11 mouse cellular contexts compared by ENCODE assay signal in the genomic region with DNA sequence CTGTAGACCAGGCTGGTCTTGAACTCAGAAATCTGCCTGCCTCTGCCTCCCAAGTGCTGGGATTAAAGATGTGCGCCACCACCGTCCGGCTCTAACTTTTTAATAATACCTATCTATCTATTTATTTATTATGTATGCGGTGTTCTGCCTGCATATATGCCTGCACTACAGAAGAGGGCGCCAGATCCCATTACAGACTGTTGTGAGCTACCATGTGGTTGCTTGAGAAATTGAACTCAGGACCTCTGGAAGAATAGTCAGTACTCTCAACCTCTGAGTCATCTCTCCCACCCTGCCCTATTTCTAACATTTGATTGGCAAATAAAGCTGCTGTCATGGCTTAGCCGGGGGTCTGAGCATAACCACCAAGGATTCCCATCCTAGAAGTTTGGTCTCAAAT. TPM values are rescaled to one million over a fixed set of nuclear protein-coding genes. Genes with fewer than 3 reads are reported as not detected.
DNase-seq lines count a peak whose midpoint lies in the region; ATAC-seq and TF ChIP-seq lines count a peak whose summit lies in the region.
"Had no signal": no experiment of that assay in that cellular context is flagged by ENCODE, and none has a peak within 500 bp of the region (broad histone marks: within the 10 kb centered on the region; RNA-seq: fewer than 3 reads in every experiment).

No protein-coding gene starts in this region.

- no peaks in the 10 kb centered on the region for H3K9me3 ChIP-seq in lung, postnatal 0 days (ENCODE audit: low read length)
- H3K9me3 ChIP-seq: heart, embryonic 15.5 days had no signal

- no peak for TF ChIP-seq POLR2A in heart, adult 2 months (IDR thresholded peaks at IDR 0.05; ENCODE audit: insufficient read depth, low read depth, low read length)

- H3K36me3 ChIP-seq in heart, adult 2 months (ENCODE audit: control insufficient read depth, insufficient read depth, low read length), result no peaks in the 10 kb centered on the region
- no peaks in the 10 kb centered on the region for H3K36me3 ChIP-seq in lung, postnatal 0 days (ENCODE audit: insufficient read depth, low read length)
- H3K36me3 ChIP-seq: heart, embryonic 15.5 days had no signal

- H3K4me3 ChIP-seq in heart, adult 2 months, result no peak overlapping the region
- no peak overlapping the region for H3K4me3 ChIP-seq in lung, postnatal 0 days (ENCODE audit: low read depth, low read length)
- H3K4me3 ChIP-seq: erythroblast, embryonic 14.5 days; heart, embryonic 15.5 days had no signal

- no peaks in the 10 kb centered on the region for H3K27me3 ChIP-seq in heart, adult 2 months (ENCODE audit: control insufficient read depth, insufficient read depth, low read length)
- H3K27me3 ChIP-seq in lung, postnatal 0 days (replicated peaks; ENCODE audit: insufficient read depth, low read length), result no peaks in the 10 kb centered on the region

- no peak overlapping the region for H3K9ac ChIP-seq in heart, adult 2 months (ENCODE audit: low read depth, low read length)
- H3K9ac ChIP-seq in lung, postnatal 0 days (replicated peaks; ENCODE audit: low read depth), result no peak overlapping the region
- H3K9ac ChIP-seq: heart, embryonic 15.5 days had no signal

- no peak overlapping the region for H3K27ac ChIP-seq in heart, adult 2 months
- H3K27ac ChIP-seq in lung, postnatal 0 days (ENCODE audit: low read length), result no peak overlapping the region
- H3K27ac ChIP-seq: heart, embryonic 15.5 days had no signal

- no peak for ATAC-seq in lung, postnatal 0 days
- no peak for ATAC-seq in erythroid progenitor cell, adult 5-6 weeks (replicated peaks; ENCODE audit: low FRiP score, poor library complexity, severe bottlenecking)

- H3K4me2 ChIP-seq in lung, postnatal 0 days (replicated peaks; ENCODE audit: low read depth, low read length), result no peak overlapping the region
- H3K4me2 ChIP-seq: heart, embryonic 15.5 days had no signal

- TF ChIP-seq CTCF in heart, adult 2 months (IDR thresholded peaks at IDR 0.05), result peak; percentile 71
- TF ChIP-seq CTCF in lung, postnatal 0 days (IDR thresholded peaks at IDR 0.05), result peak; percentile 64

- TF ChIP-seq EP300 in heart, adult 2 months (IDR thresholded peaks at IDR 0.05; ENCODE audit: insufficient read depth, low read depth, low read length), result no peak
- no peak for TF ChIP-seq EP300 in lung, postnatal 0 days (IDR thresholded peaks at IDR 0.05)

- no peak for DNase-seq in heart, adult 2 months
- no peak for DNase-seq in heart, adult 11 months
- DNase-seq in 416B (ENCODE audit: low read depth) (peak; percentile 76), NIH3T3 (ENCODE audit: low read depth) (peak; percentile 67)
- DNase-seq in lung, postnatal 0 days (ENCODE audit: low spot score), result no peak
- DNase-seq in left cerebral cortex, adult 18-20 months (ENCODE audit: low spot score in 2 of 2), result no peak
- no peak for DNase-seq in urinary bladder, adult 18-20 months (ENCODE audit: low spot score in 2 of 2)
- DNase-seq: midbrain, embryonic 14.5 days had no signal

- WGBS in heart, adult 2 months, result 70% methylated on average over 6 of the region's 6 CpGs
- WGBS in lung, postnatal 0 days, result 66% methylated on average over 6 of the region's 6 CpGs

- H3K4me1 ChIP-seq in heart, adult 2 months (ENCODE audit: control insufficient read depth, insufficient read depth, low read length), result no peaks in the 10 kb centered on the region
- no peaks in the 10 kb centered on the region for H3K4me1 ChIP-seq in lung, postnatal 0 days (ENCODE audit: insufficient read depth, low read depth, low read length)

- intact Hi-C loops in heart, adult 2 months (cut with DNase I), result loop anchor here (5.0 to 10.0 kb wide), 3 partner anchors 122 to 406 kb away; no protein-coding TSS in a partner anchor

- H3K79me2 ChIP-seq in heart, adult 2 months (replicated peaks; ENCODE audit: control insufficient read depth, insufficient read depth, low read length), result no peaks in the 10 kb centered on the region

RNA-seq across cellular contexts. Expression of a gene that starts 8.9 kb away (rescaled TPM):
- 100 to 1,000 TPM; 241 to 255 TPM for total RNA-seq in heart, adult 2 months (2021)
- polyA plus RNA-seq in heart, adult 2 months (2012; rRNA removed), result 38.9 and 72.9 TPM in 2 replicates
- 552 and 571 TPM in 2 replicates for polyA plus RNA-seq in lung, postnatal 0 days (2015; fragmentation: Nextera tagmentation; extraction: Ambion mirVana)
- total RNA-seq in erythroid progenitor cell, adult 5-6 weeks (2015; ENCODE audit: low replicate concordance), result 103 and 116 TPM in 2 replicates
- total RNA-seq in erythroid progenitor cell, adult 5-6 weeks (2017; ENCODE audit: low replicate concordance), result 69.7 and 95.6 TPM in 2 replicates
- 100 to 1,000 TPM; 477 to 492 TPM for total RNA-seq in left cerebral cortex, adult 18-20 months (2021)

RNA-seq across cellular contexts. Expression of a gene that starts 9.1 kb away (rescaled TPM):
- not detected for total RNA-seq in heart, adult 2 months (2021)
- not detected in 2 replicates for polyA plus RNA-seq in heart, adult 2 months (2012; rRNA removed)
- polyA plus RNA-seq in lung, postnatal 0 days (2015; fragmentation: Nextera tagmentation; extraction: Ambion mirVana), result not detected in 2 replicates
- total RNA-seq in erythroid progenitor cell, adult 5-6 weeks (2015; ENCODE audit: low replicate concordance), result not detected in 2 replicates
- total RNA-seq in erythroid progenitor cell, adult 5-6 weeks (2017; ENCODE audit: low replicate concordance), result not detected in 2 replicates
- not detected for total RNA-seq in left cerebral cortex, adult 18-20 months (2021)
- polyA plus RNA-seq: erythroblast, embryonic 14.5 days; heart, embryonic 15.5 days; midbrain, embryonic 14.5 days had no signal

RNA-seq across cellular contexts. Expression of a gene that starts 59.9 kb away (rescaled TPM):
- under 1 TPM; 0.73 to 0.96 TPM for total RNA-seq in heart, adult 2 months (2021)
- polyA plus RNA-seq in heart, adult 2 months (2012; rRNA removed), result 2.3 and 3.1 TPM in 2 replicates
- 14.7 and 14.8 TPM in 2 replicates for polyA plus RNA-seq in lung, postnatal 0 days (2015; fragmentation: Nextera tagmentation; extraction: Ambion mirVana)
- total RNA-seq in erythroid progenitor cell, adult 5-6 weeks (2015; ENCODE audit: low replicate concordance), result 16.2 and 22.6 TPM in 2 replicates
- total RNA-seq in erythroid progenitor cell, adult 5-6 weeks (2017; ENCODE audit: low replicate concordance), result 1.4 and 3.3 TPM in 2 replicates
- 1 to 10 TPM; 4.6 to 6.3 TPM for total RNA-seq in left cerebral cortex, adult 18-20 months (2021)

Comparison
In these comparisons a context has a peak if more than half of its experiments do, and no peak if none do; other contexts are left out.
1. DNase-seq: peak in 416B (single experiment) and NIH3T3 (single experiment); none in heart, adult 2 months (0 of 2), heart, adult 11 months (single experiment), lung, postnatal 0 days (single experiment), left cerebral cortex, adult 18-20 months (0 of 2) and urinary bladder, adult 18-20 months (0 of 2).